Mouse (Mus musculus) adrenal gland, adult (tissue): ENCODE measurements around the gene Alkbh3.

Experiments
- DNase-seq, 2 experiments: peaks; one replicate each; pipeline ENCODE4 v3.0.0; 2022 to 2023; ENCODE audit warnings: low spot score in 1 of 2; ENCODE audit not compliant: inconsistent age in 2 of 2

Alkbh3 gene

DNA sequence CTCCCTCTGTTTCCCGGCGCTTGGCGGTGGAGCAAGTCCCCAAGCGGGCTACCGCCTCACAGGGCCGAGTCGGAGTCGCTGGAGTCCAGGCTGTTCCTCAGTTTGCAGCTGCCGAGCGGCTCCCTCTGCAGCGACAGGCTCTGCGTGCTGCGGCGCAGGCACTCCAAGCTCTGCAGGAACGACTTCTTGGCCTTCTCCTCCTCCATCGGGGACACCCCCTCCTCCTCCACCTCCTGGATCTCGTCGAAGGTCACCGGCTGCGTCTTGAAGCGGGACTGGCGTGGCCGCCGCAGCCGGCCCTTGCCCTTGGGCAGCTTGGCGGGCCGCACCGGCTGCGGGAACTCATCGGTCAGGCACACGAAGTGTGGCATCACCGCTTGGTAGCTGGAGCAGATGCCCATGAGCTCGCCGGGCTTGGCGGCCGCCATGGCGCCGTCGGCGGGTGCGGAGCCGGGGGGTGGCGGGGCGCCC is 54.2 kb downstream of the Alkbh3 start:
- peak; percentile 75 to 91 for DNase-seq

DNA sequence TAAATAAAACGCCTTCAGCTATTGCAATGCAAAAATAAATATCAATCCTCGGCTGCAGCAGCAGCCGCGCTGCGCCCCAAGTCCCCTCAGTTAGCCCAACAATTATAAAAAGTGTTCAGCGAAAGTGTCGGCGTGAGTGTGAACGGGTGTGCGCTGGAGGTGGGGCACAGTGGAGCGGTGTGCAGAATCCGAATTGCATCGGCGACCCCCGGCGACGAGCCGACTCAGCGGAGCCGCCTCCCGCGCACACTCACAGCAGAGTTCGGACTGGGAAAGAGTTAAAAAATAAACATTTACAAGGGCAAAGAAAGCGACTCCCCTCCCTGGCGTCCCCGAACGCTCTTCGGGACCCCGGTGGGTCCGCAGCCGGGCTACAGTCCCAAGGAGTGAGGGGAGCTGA is 54.7 kb downstream of the Alkbh3 start:
- no peak for DNase-seq

DNA sequence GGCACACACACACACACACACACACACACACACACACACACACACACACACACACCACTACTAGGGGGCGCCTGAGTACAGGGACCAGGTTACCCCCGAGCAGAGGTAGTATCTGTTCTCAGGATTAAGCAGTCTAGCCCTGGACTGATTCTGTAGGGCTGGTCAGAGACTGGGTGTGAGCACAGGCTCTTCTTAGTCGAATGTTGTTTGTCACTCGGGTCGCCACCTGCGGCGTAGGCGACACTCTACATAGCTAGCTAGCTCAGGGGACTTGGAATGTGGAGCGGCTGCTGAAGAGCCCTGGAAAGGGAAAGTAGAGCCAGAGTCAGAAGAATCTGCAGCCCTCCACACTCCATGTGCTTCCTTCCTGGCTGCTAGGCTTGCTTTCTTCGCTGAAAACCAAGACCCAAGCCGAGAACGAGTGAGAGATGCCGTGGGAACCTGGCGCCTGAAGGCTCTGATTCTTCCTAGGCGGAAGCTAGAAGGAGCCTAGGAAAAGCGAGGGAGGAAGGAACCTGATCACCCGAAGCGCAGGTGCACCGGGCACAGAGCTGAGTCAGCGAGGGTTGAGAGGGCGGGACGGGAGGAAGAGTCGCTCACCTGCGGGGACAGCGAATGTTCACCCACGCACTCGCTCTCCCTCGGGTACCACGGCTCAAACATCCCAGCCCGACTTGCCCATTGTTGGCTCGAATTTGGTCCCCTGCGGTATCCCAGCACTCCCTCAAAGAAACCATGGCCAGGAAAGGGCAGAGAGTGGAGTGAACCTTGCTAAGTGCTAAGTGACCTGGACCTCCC is 55.6 kb downstream of the Alkbh3 start:
- peak in 1 of 2 experiments; percentile 54 for DNase-seq

DNA sequence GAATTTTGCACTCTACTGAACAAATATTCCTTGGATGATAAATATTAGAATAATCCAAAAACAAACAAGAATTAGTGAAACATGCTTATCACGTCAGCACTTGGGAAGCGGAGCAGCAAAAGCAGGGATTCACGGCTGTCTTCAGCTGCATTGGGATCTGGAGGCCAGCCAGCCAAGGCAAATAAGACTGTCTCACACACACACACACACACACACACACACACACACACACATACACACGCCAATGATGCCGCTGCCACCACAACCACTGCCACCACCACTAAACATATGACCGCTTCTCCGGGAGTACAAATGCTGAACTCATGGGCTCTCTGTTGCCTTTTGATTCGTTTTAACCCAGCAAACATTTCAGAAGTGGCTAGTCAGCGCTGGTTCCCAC is 56.9 kb downstream of the Alkbh3 start:
- no peak for DNase-seq

DNA sequence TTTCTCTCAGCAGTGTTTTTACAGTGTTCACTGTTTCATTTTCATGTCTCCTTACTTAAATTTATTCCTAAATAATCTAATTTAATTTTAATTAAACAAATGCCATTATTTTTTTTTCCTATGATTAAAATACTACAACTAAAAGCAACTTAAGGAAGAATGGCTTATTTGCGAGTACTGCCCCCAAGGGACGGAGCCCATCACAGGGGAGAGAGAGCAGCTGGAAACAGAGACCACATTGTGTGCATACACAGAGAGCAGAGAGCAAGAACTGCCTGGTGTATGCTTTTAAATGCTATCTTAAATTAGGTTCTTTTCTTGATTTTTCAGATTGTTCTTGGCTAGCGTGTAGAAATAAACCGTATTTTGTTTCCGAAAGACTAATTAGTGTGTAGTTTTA is 63.6 kb downstream of the Alkbh3 start:
- DNase-seq: no peak

DNA sequence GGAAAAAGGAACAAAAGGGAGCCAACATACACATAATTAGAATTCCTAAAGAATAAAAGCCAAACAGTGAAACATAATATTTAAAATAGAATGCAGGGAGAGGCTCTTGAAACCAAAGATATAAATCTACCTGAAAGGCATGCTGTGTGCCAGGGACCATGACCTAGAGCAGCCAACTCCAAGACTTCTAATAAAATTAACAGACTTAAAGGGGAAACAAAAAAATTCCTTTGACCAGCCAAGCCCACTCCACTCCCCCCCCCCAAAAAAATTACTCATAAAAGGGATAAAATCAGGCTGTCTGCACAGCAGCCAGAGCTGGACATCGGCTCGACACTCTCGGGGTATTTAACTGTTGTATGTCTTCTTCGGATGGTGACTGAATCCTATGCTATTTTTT is 65.8 kb downstream of the Alkbh3 start:
- DNase-seq: no peak

DNA sequence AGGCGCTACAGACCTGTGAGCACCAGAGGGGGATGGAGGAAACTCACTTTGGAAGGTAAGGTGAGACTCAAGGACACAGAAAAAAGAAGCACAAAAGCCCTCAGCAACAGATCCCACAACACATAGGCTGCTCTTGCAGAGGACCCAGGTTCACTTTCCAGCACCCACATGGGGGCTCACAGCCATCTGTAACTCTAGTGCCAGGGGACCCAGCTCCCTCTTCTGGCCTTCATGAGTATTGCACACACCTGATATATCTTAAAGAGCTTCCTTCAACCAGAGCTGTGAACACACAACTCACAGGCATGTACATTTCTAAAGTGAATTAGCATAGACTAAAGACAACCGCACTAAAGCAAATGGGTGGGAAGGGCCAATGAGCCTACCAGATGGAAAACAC is 66.5 kb downstream of the Alkbh3 start:
- DNase-seq: no peak

DNA sequence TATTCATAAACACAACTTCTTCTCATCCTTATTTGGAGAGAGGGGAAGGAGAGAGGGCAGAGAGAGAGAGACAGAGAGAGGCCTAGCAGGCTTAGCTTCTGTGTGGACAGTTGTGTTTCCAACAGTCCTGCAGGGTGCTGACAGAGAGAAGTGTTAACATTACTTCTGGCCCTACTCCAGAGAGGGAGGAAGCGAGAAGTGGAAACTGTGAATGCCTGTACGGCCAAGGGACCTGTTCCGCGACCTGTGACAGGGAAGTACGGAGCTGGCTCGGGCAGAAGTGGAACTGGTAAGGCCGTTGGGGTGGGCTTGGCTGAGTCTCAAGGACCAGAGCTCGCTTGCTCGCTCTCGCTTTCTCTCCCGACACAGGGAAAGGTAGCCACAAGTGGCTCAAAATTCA is 68.9 kb downstream of the Alkbh3 start:
- peak in 1 of 2 experiments; percentile 34 for DNase-seq

DNA sequence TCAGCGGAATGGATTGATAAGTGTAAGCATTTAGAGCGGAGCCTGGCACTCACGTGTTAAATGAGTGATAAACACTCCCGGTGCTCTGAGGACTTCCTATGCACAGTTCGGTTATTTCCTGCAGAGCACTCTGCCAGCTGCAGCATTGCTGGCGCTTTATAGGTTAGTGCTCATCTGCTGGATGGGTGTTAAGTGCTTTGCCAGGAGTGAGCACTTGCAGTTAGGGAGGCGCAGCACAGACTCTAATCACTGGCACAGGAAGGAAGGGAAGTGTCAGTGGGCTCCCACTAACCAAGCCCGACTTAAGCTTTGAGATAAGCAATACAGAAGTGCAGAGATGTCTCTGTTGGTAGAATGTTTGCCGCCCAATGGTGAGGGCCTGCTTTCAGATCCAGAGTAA is 72.1 kb downstream of the Alkbh3 start:
- DNase-seq: no peak
